ENCODE assay signal across 9 mouse cellular contexts in the genomic region with DNA sequence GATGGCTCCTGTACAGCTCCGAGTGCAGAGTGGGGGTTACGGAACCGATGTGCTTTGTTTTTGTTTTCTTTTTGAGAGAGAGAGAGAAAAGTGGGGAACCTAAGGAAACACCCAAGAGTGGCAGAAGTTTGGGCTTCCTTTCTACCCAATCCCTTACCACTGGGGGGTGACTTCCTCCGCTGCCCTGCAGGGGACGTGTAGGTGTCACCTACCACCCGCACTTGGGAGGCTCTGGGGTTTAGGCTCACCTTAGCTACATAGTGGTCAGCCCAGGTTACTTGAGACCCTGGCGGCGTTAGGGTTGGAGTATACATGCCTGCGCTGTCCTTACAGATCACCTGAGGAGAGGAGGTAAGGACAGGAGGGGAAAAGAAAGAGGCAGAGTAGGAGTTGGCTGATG. TPM values are rescaled to one million over a fixed set of nuclear protein-coding genes. Genes with fewer than 3 reads are reported as not detected.
DNase-seq lines count a peak whose midpoint lies in the region; ATAC-seq and TF ChIP-seq lines count a peak whose summit lies in the region.
"Had no signal": no experiment of that assay in that cellular context is flagged by ENCODE, and none has a peak within 500 bp of the region (broad histone marks: within the 10 kb centered on the region; RNA-seq: fewer than 3 reads in every experiment).

No protein-coding gene starts in this region.

- H3K9ac ChIP-seq in CH12.LX (ENCODE audit: insufficient read depth, low read depth) = 0 out of 2 replicates have a peak overlapping the region, but pooled peaks have one; percentile 5
- peak overlapping the region; percentile 86 for H3K9ac ChIP-seq in lung, embryonic 16.5 days (ENCODE audit: low read length)

- peaks cover 17% of the 10 kb centered on the region for H3K9me3 ChIP-seq in CH12.LX (replicated peaks; ENCODE audit: low read length)
- H3K9me3 ChIP-seq in hindbrain, embryonic 10.5 days = no peaks in the 10 kb centered on the region; the same call in 1 of the 2 replicates
- H3K9me3 ChIP-seq in lung, embryonic 16.5 days (ENCODE audit: control insufficient read depth, low read length) = no peaks in the 10 kb centered on the region; the same call in 1 of the 2 replicates

- H3K4me2 ChIP-seq in CH12.LX (ENCODE audit: insufficient read depth, low read depth, poor library complexity, severe bottlenecking) = no peak overlapping the region
- H3K4me2 ChIP-seq in lung, embryonic 16.5 days (ENCODE audit: low read depth, low read length) = peak overlapping the region; percentile 88

- dilution Hi-C loops in CH12.LX (cut with MboI; ENCODE audit: extremely low pct_ligation_motif_present, extremely low pct_unique_long_range_greater_than_20kb, low sequenced_read_pairs) = loop anchor here (25.0 kb wide), 1 partner anchor 309 kb away; no protein-coding TSS in a partner anchor

- ATAC-seq in CD4-positive, CD25-positive, alpha-beta regulatory T cell, adult 4 months = no peak
- no peak for ATAC-seq in lung, embryonic 16.5 days (ENCODE audit: low read depth)
- no peak for ATAC-seq in erythroid progenitor cell, adult 5-6 weeks (replicated peaks; ENCODE audit: low FRiP score, poor library complexity, severe bottlenecking)

- no peaks in the 10 kb centered on the region for H3K79me2 ChIP-seq in CH12.LX (replicated peaks; ENCODE audit: control insufficient read depth, extremely low read depth, insufficient read depth, poor library complexity, severe bottlenecking)

- no peak for TF ChIP-seq RAD21 in CH12.LX (IDR thresholded peaks at IDR 0.05; ENCODE audit: low read depth, low read length)

- peaks cover 7% of the 10 kb centered on the region for H3K27me3 ChIP-seq in CH12.LX (replicated peaks)
- no peaks in the 10 kb centered on the region for H3K27me3 ChIP-seq in hindbrain, embryonic 10.5 days (ENCODE audit: insufficient read depth, poor library complexity, severe bottlenecking)
- H3K27me3 ChIP-seq in lung, embryonic 16.5 days (ENCODE audit: control insufficient read depth, insufficient read depth, low read depth, low read length) = no peaks in the 10 kb centered on the region

- in situ Hi-C loops in CH12.LX (cut with MboI; ENCODE audit: low pct_ligation_motif_present, low pct_unique_long_range_greater_than_20kb, low sequenced_read_pairs) = loop anchor here (5.0 to 10.0 kb wide), 3 partner anchors 56 to 448 kb away; partner anchors contain the start of gene Cdh23

- TF ChIP-seq EP300 in CH12.LX (IDR thresholded peaks at IDR 0.05; ENCODE audit: low read length) = no peak

- H3K4me1 ChIP-seq in CH12.LX (ENCODE audit: control insufficient read depth in 1 of 2, insufficient read depth in 2 of 2) = peaks cover 23 to 44% of the 10 kb centered on the region in 2 experiments
- H3K4me1 ChIP-seq in hindbrain, embryonic 10.5 days (replicated peaks) = peaks cover 34% of the 10 kb centered on the region
- peaks cover 4% of the 10 kb centered on the region for H3K4me1 ChIP-seq in lung, embryonic 16.5 days (replicated peaks; ENCODE audit: control insufficient read depth, insufficient read depth, low read length)

- DNase-seq in CD4-positive, CD25-positive, alpha-beta regulatory T cell, adult 2 months (ENCODE audit: low read depth, low spot score) = peak; percentile 33
- DNase-seq in CH12.LX (ENCODE audit: extremely low read depth) = no peak
- no peak for DNase-seq in hindbrain, embryonic 10.5 days (ENCODE audit: low spot score)
- DNase-seq in right cerebral cortex, postnatal 10 days (ENCODE audit: low spot score in 2 of 2) = no peak
- no peak for DNase-seq in left cerebral cortex, adult 8-10 months (ENCODE audit: low spot score in 2 of 2)

- no peak overlapping the region for H3K27ac ChIP-seq in CH12.LX (ENCODE audit: insufficient read depth, low read depth)
- peak overlapping the region; percentile 91 for H3K27ac ChIP-seq in hindbrain, embryonic 10.5 days
- peak overlapping the region; percentile 50; the same call in 1 of the 2 replicates for H3K27ac ChIP-seq in lung, embryonic 16.5 days (ENCODE audit: low read length)

- no peak overlapping the region for H3K4me3 ChIP-seq in CH12.LX (replicated peaks in 1 of 3; ENCODE audit: low read depth in 2 of 3, low read length in 2 of 3, poor library complexity in 1 of 3)
- H3K4me3 ChIP-seq in hindbrain, embryonic 10.5 days = no peak overlapping the region
- no peak overlapping the region; the same call in 1 of the 2 replicates for H3K4me3 ChIP-seq in lung, embryonic 16.5 days (ENCODE audit: low read length)

- no peak for TF ChIP-seq POLR2A in CH12.LX (IDR thresholded peaks at IDR 0.05; ENCODE audit: low read depth, low read length)

- peaks cover 12 to 24% of the 10 kb centered on the region in 2 experiments for H3K36me3 ChIP-seq in CH12.LX (replicated peaks in 1 of 2; ENCODE audit: control insufficient read depth in 1 of 2, insufficient read depth in 1 of 2, low read length in 1 of 2)
- H3K36me3 ChIP-seq in hindbrain, embryonic 10.5 days = peaks cover 5% of the 10 kb centered on the region; the same call in 1 of the 2 replicates
- H3K36me3 ChIP-seq in lung, embryonic 16.5 days (ENCODE audit: control insufficient read depth, insufficient read depth, low read length) = peaks cover 3% of the 10 kb centered on the region; the same call in 1 of the 2 replicates

- 67% methylated on average over 9 of the region's 9 CpGs for WGBS in hindbrain, embryonic 10.5 days
- 68% methylated on average over 9 of the region's 9 CpGs for WGBS in lung, embryonic 16.5 days

- no peak for TF ChIP-seq CTCF in CH12.LX (conservative IDR thresholded peaks at IDR 0.05 in 1 of 2, IDR thresholded peaks at IDR 0.05 in 1 of 2; ENCODE audit: low read depth in 2 of 2, low read length in 2 of 2)

TF ChIP-seq in CH12.LX, 34 proteins besides CTCF, POLR2A, EP300 and RAD21:
- TF ChIP-seq TCF12 (IDR thresholded peaks at IDR 0.05; ENCODE audit: low read depth, low read length) = no peak
- no peak for TF ChIP-seq NRF1 (IDR thresholded peaks at IDR 0.05; ENCODE audit: low read depth, low read length)
- TF ChIP-seq MAX (IDR thresholded peaks at IDR 0.05; ENCODE audit: low read length) = no peak
- no peak for TF ChIP-seq MXI1 (IDR thresholded peaks at IDR 0.05; ENCODE audit: low read depth, low read length)

RNA-seq across cellular contexts. Expression of gene Slc29a3, which starts 0.7 kb away (rescaled TPM):
- polyA plus RNA-seq in CD4-positive, CD25-positive, alpha-beta regulatory T cell, adult 4 months (2017; shearing (Covaris generic)) = 10 to 100 TPM; 16.5 to 37.5 TPM
- total RNA-seq in CH12.LX (2012; rRNA removed) (5.9 and 6.7 TPM in 2 replicates), CH12.LX (2014; rRNA removed) (3.3 and 4.1 TPM in 2 replicates)
- polyA plus RNA-seq in CH12.LX (2012; ENCODE audit: insufficient read length, low read depth) = 13.3 and 19.1 TPM in 2 replicates
- polyA plus RNA-seq in hindbrain, embryonic 10.5 days (2016; fragmentation: Nextera tagmentation; extraction: Ambion mirVana) = 9.4 and 11.8 TPM in 2 replicates
- 8.9 and 10.2 TPM in 2 replicates for polyA plus RNA-seq in lung, embryonic 16.5 days (2015; fragmentation: Nextera tagmentation; extraction: Ambion mirVana)
- 9.6 and 17.7 TPM in 2 replicates for total RNA-seq in erythroid progenitor cell, adult 5-6 weeks (2015; ENCODE audit: low replicate concordance)
- 2.6 and 2.7 TPM in 2 replicates for total RNA-seq in erythroid progenitor cell, adult 5-6 weeks (2017; ENCODE audit: low replicate concordance)
- total RNA-seq in left cerebral cortex, adult 8-10 months (2022) = 10 to 100 TPM; 13.6 to 19.6 (median 16.8) TPM

RNA-seq across cellular contexts. Expression of gene Cdh23, which starts 57.0 kb away (rescaled TPM):
- 1 to 10 TPM; 6.7 to 8.1 TPM for polyA plus RNA-seq in CD4-positive, CD25-positive, alpha-beta regulatory T cell, adult 4 months (2017; shearing (Covaris generic))
- total RNA-seq in CH12.LX (2012; rRNA removed) (0.30 and 0.34 TPM in 2 replicates), CH12.LX (2014; rRNA removed) (0.04 and 0.20 TPM in 2 replicates)
- polyA plus RNA-seq in CH12.LX (2012; ENCODE audit: insufficient read length, low read depth) = 0.73 and 0.75 TPM in 2 replicates
- polyA plus RNA-seq in hindbrain, embryonic 10.5 days (2016; fragmentation: Nextera tagmentation; extraction: Ambion mirVana) = 0.16 and 0.41 TPM in 2 replicates
- 0.34 and 0.36 TPM in 2 replicates for polyA plus RNA-seq in lung, embryonic 16.5 days (2015; fragmentation: Nextera tagmentation; extraction: Ambion mirVana)
- not detected in 2 replicates for total RNA-seq in erythroid progenitor cell, adult 5-6 weeks (2015; ENCODE audit: low replicate concordance)
- 0.26 TPM in 1 of 2 replicates, not detected in the other for total RNA-seq in erythroid progenitor cell, adult 5-6 weeks (2017; ENCODE audit: low replicate concordance)
- total RNA-seq in left cerebral cortex, adult 8-10 months (2022) = 1 to 10 TPM; 2.0 to 5.3 (median 4.2) TPM
- total RNA-seq: common myeloid progenitor, adult 5-6 weeks had no signal
